Mouse (Mus musculus): ENCODE measurements around the gene Kcnc3. TPM values are rescaled to one million over a fixed set of nuclear protein-coding genes. Genes with fewer than 3 reads are reported as not detected.

The Kcnc3 gene
- total RNA-seq, 1 experiment, result 9.5 TPM

DNA sequence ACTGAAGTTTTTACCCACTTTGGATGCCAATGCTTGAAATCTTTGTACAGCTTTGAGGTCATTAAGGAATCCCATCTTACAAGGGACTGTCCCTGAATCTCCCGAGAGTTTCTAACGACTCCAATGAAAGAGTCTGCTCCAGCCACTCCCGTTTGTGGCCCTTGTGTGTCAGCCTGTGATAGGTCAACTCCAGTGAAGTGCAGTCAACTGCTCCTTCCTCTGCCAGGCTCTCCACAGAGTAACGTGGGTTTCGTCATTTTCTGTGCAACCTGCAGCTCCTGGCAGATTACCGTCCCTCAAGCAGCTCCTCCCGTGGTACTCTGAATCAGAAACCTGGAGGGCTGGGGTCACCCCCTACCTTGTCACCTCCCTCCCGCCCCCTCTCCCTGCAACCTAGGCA lies 27.2 kb upstream of the Kcnc3 start:
- H3K27ac ChIP-seq (ENCODE audit: insufficient read depth, low read depth, low read length, poor library complexity, severe bottlenecking), result no peak overlapping the region
- H3K9me3 ChIP-seq (ENCODE audit: control insufficient read depth, insufficient read depth, low read depth, low read length), result no peaks in the 10 kb centered on the region
- H3K4me1 ChIP-seq (ENCODE audit: control insufficient read depth in 2 of 2, insufficient read depth in 2 of 2, low read length in 2 of 2, poor library complexity in 1 of 2), result peaks cover 0 to 14% of the 10 kb centered on the region in 2 experiments; a peak in 1 of 4 replicates
- no peak for DNase-seq (ENCODE audit: low read depth, low spot score)
- no peak overlapping the region for H3K9ac ChIP-seq (ENCODE audit: insufficient read depth, low read depth, low read length, poor library complexity, severe bottlenecking)
- TF ChIP-seq ZNF384 (IDR thresholded peaks at IDR 0.05; ENCODE audit: low read depth, low read length) (no peak), MAFK (IDR thresholded peaks at IDR 0.05; ENCODE audit: insufficient read depth, low read depth, low read length) (no peak), CHD2 (IDR thresholded peaks at IDR 0.05; ENCODE audit: low read depth, low read length) (no peak), ZC3H11A (IDR thresholded peaks at IDR 0.05; ENCODE audit: borderline replicate concordance, low read depth, low read length) (no peak), HCFC1 (IDR thresholded peaks at IDR 0.05; ENCODE audit: borderline replicate concordance, insufficient read depth, low read length) (no peak)
- H3K36me3 ChIP-seq (ENCODE audit: control insufficient read depth, insufficient read depth, low read length, poor library complexity, severe bottlenecking), result no peaks in the 10 kb centered on the region
- H3K4me3 ChIP-seq (ENCODE audit: insufficient read depth in 1 of 2, low read depth in 1 of 2, low read length in 2 of 2, poor library complexity in 1 of 2, severe bottlenecking in 1 of 2), result no peak overlapping the region
- in situ Hi-C loops (cut with MboI; ENCODE audit: low sequenced_read_pairs in 2 of 2, unreplicated experiment in 2 of 2), result no loop called here

GRCm38 (mm10) chr7:44564486-44564885 lies 26.0 kb upstream of the Kcnc3 start:
- TF ChIP-seq ZC3H11A (IDR thresholded peaks at IDR 0.05; ENCODE audit: borderline replicate concordance, low read depth, low read length), result no peak
- TF ChIP-seq ZNF384 (IDR thresholded peaks at IDR 0.05; ENCODE audit: low read depth, low read length), result no peak
- TF ChIP-seq CHD2 (IDR thresholded peaks at IDR 0.05; ENCODE audit: low read depth, low read length), result no peak
- TF ChIP-seq HCFC1 (IDR thresholded peaks at IDR 0.05; ENCODE audit: borderline replicate concordance, insufficient read depth, low read length), result no peak
- Histone ChIP-seq H3K9ac (ENCODE audit: insufficient read depth, low read depth, low read length, poor library complexity, severe bottlenecking) (no peak overlapping the region; the same call in 1 of the 2 replicates), H3K27ac (ENCODE audit: insufficient read depth, low read depth, low read length, poor library complexity, severe bottlenecking) (no peak overlapping the region), H3K9me3 (ENCODE audit: control insufficient read depth, insufficient read depth, low read depth, low read length) (no peaks in the 10 kb centered on the region), H3K36me3 (ENCODE audit: control insufficient read depth, insufficient read depth, low read length, poor library complexity, severe bottlenecking) (no peaks in the 10 kb centered on the region), H3K4me3 (ENCODE audit: insufficient read depth in 1 of 2, low read depth in 1 of 2, low read length in 2 of 2, poor library complexity in 1 of 2, severe bottlenecking in 1 of 2) (no peak overlapping the region), H3K4me1 (ENCODE audit: control insufficient read depth in 2 of 2, insufficient read depth in 2 of 2, low read length in 2 of 2, poor library complexity in 1 of 2) (peaks cover 0 to 14% of the 10 kb centered on the region in 2 experiments; a peak in 1 of 4 replicates)
- in situ Hi-C loops (cut with MboI; ENCODE audit: low sequenced_read_pairs in 2 of 2, unreplicated experiment in 2 of 2), result no loop called here
- DNase-seq (ENCODE audit: low read depth, low spot score), result no peak

DNA sequence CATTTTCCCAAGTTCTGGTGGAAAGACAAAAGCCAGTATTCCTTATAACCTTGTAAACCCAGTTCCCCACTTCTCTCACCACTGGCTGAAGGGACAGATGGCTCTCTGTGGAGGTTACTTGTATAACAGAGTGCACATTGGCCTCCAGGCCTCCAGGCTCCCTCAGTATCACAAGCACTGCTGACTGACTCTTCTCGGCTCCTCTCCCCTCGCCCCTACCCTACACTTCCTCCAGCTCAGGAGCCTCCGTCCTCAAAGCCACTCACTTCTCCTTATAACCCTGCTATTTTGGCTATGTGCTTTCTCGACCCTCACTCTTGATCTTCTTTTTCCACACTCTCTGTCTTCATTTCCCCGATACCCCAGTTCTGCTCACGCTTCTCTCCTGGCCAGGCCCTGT lies 25.1 kb upstream of the Kcnc3 start:
- TF ChIP-seq CHD2 (IDR thresholded peaks at IDR 0.05; ENCODE audit: low read depth, low read length), result no peak
- no peak for TF ChIP-seq MAFK (IDR thresholded peaks at IDR 0.05; ENCODE audit: insufficient read depth, low read depth, low read length)
- TF ChIP-seq ZC3H11A (IDR thresholded peaks at IDR 0.05; ENCODE audit: borderline replicate concordance, low read depth, low read length), result no peak
- no peak for TF ChIP-seq HCFC1 (IDR thresholded peaks at IDR 0.05; ENCODE audit: borderline replicate concordance, insufficient read depth, low read length)
- TF ChIP-seq ZNF384 (IDR thresholded peaks at IDR 0.05; ENCODE audit: low read depth, low read length), result no peak
- in situ Hi-C loops (cut with MboI; ENCODE audit: low sequenced_read_pairs in 2 of 2, unreplicated experiment in 2 of 2), result no loop called here
- no peak for DNase-seq (ENCODE audit: low read depth, low spot score)
- Histone ChIP-seq H3K36me3 (ENCODE audit: control insufficient read depth, insufficient read depth, low read length, poor library complexity, severe bottlenecking) (no peaks in the 10 kb centered on the region), H3K4me3 (ENCODE audit: insufficient read depth in 1 of 2, low read depth in 1 of 2, low read length in 2 of 2, poor library complexity in 1 of 2, severe bottlenecking in 1 of 2) (no peak overlapping the region), H3K9me3 (ENCODE audit: control insufficient read depth, insufficient read depth, low read depth, low read length) (no peaks in the 10 kb centered on the region), H3K27ac (ENCODE audit: insufficient read depth, low read depth, low read length, poor library complexity, severe bottlenecking) (no peak overlapping the region), H3K4me1 (ENCODE audit: control insufficient read depth in 2 of 2, insufficient read depth in 2 of 2, low read length in 2 of 2, poor library complexity in 1 of 2) (peaks cover 0 to 13% of the 10 kb centered on the region in 2 experiments; a peak in 1 of 4 replicates), H3K9ac (ENCODE audit: insufficient read depth, low read depth, low read length, poor library complexity, severe bottlenecking) (no peak overlapping the region)

GRCm38 (mm10) chr7:44568803-44569202 lies 21.7 kb upstream of the Kcnc3 start:
- in situ Hi-C loops (cut with MboI; ENCODE audit: low sequenced_read_pairs in 2 of 2, unreplicated experiment in 2 of 2), result no loop called here
- Histone ChIP-seq H3K9me3 (ENCODE audit: control insufficient read depth, insufficient read depth, low read depth, low read length) (no peaks in the 10 kb centered on the region), H3K9ac (ENCODE audit: insufficient read depth, low read depth, low read length, poor library complexity, severe bottlenecking) (no peak overlapping the region), H3K36me3 (ENCODE audit: control insufficient read depth, insufficient read depth, low read length, poor library complexity, severe bottlenecking) (no peaks in the 10 kb centered on the region), H3K4me3 (ENCODE audit: insufficient read depth in 1 of 2, low read depth in 1 of 2, low read length in 2 of 2, poor library complexity in 1 of 2, severe bottlenecking in 1 of 2) (no peak overlapping the region), H3K4me1 (ENCODE audit: control insufficient read depth in 2 of 2, insufficient read depth in 2 of 2, low read length in 2 of 2, poor library complexity in 1 of 2) (peaks cover 0 to 25% of the 10 kb centered on the region in 2 experiments; a peak in 2 of 4 replicates), H3K27ac (ENCODE audit: insufficient read depth, low read depth, low read length, poor library complexity, severe bottlenecking) (no peak overlapping the region)
- TF ChIP-seq HCFC1 (IDR thresholded peaks at IDR 0.05; ENCODE audit: borderline replicate concordance, insufficient read depth, low read length) (no peak), ZNF384 (IDR thresholded peaks at IDR 0.05; ENCODE audit: low read depth, low read length) (no peak), MAFK (IDR thresholded peaks at IDR 0.05; ENCODE audit: insufficient read depth, low read depth, low read length) (no peak), ZC3H11A (IDR thresholded peaks at IDR 0.05; ENCODE audit: borderline replicate concordance, low read depth, low read length) (no peak), CHD2 (IDR thresholded peaks at IDR 0.05; ENCODE audit: low read depth, low read length) (no peak)
- DNase-seq (ENCODE audit: low read depth, low spot score), result no peak

DNA sequence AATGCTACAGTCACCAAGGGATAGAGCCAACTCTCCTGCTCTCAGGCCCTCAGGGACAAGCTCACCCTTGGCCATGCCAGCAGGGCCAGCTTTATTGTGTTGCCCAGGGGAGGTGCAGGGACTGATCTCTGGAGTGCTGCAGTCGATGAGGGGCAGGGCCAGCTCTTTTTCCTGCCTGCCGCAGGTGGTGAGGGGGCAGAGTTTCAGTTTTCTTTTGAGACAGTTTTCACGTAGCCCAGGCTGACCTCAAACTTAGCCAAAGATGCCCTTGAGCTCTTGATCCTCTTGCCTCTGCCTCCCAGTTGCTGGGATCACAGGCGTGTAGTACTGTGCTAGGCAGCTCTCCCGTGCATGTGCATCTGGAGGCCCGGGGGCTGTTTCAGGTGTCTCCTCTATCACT lies 19.5 kb upstream of the Kcnc3 start:
- no peak overlapping the region for H3K27ac ChIP-seq (ENCODE audit: insufficient read depth, low read depth, low read length, poor library complexity, severe bottlenecking)
- no peaks in the 10 kb centered on the region for H3K9me3 ChIP-seq (ENCODE audit: control insufficient read depth, insufficient read depth, low read depth, low read length)
- TF ChIP-seq ZC3H11A (IDR thresholded peaks at IDR 0.05; ENCODE audit: borderline replicate concordance, low read depth, low read length), result no peak
- TF ChIP-seq HCFC1 (IDR thresholded peaks at IDR 0.05; ENCODE audit: borderline replicate concordance, insufficient read depth, low read length), result no peak
- no peak for TF ChIP-seq MAFK (IDR thresholded peaks at IDR 0.05; ENCODE audit: insufficient read depth, low read depth, low read length)
- no peak for TF ChIP-seq ZNF384 (IDR thresholded peaks at IDR 0.05; ENCODE audit: low read depth, low read length)
- no peak for TF ChIP-seq CHD2 (IDR thresholded peaks at IDR 0.05; ENCODE audit: low read depth, low read length)
- in situ Hi-C loops (cut with MboI; ENCODE audit: low sequenced_read_pairs in 2 of 2, unreplicated experiment in 2 of 2), result no loop called here
- no peak for DNase-seq (ENCODE audit: low read depth, low spot score)
- peaks cover 0 to 22% of the 10 kb centered on the region in 2 experiments; a peak in 2 of 4 replicates for H3K4me1 ChIP-seq (ENCODE audit: control insufficient read depth in 2 of 2, insufficient read depth in 2 of 2, low read length in 2 of 2, poor library complexity in 1 of 2)
- H3K4me3 ChIP-seq (ENCODE audit: insufficient read depth in 1 of 2, low read depth in 1 of 2, low read length in 2 of 2, poor library complexity in 1 of 2, severe bottlenecking in 1 of 2), result no peak overlapping the region
- H3K36me3 ChIP-seq (ENCODE audit: control insufficient read depth, insufficient read depth, low read length, poor library complexity, severe bottlenecking), result no peaks in the 10 kb centered on the region
- H3K9ac ChIP-seq (ENCODE audit: insufficient read depth, low read depth, low read length, poor library complexity, severe bottlenecking), result no peak overlapping the region

Measured in ES-E14 (cell line).